In genomic region chr9:111072175-111072574, GRCm38 (mm10) we compare ENCODE assay signal across 8 mouse cellular contexts. TPM values are rescaled to one million over a fixed set of nuclear protein-coding genes. Genes with fewer than 3 reads are reported as not detected.
DNase-seq lines count a peak whose midpoint lies in the region; ATAC-seq and TF ChIP-seq lines count a peak whose summit lies in the region.

No protein-coding gene starts in this region.

- ATAC-seq in liver, embryonic 14.5 days (ENCODE audit: insufficient read depth), result no peak

- no peaks in the 10 kb centered on the region for H3K4me1 ChIP-seq in liver, embryonic 14.5 days (replicated peaks; ENCODE audit: control insufficient read depth in 2 of 2, insufficient read depth in 2 of 2, low read length in 1 of 2)
- H3K4me1 ChIP-seq in forebrain, embryonic 10.5 days, result peaks cover 5% of the 10 kb centered on the region; the same call in 1 of the 2 replicates

- 36% methylated on average over 7 of the region's 7 CpGs for WGBS in liver, embryonic 14.5 days (ENCODE audit: insufficient replicate concordance)
- 77% methylated on average over 7 of the region's 7 CpGs for WGBS in forebrain, embryonic 10.5 days

- H3K4me3 ChIP-seq in liver, embryonic 14.5 days (ENCODE audit: insufficient read depth in 1 of 2, low read depth in 2 of 2, low read length in 2 of 2), result no peak overlapping the region
- no peak overlapping the region for H3K4me3 ChIP-seq in forebrain, embryonic 10.5 days

- no peak overlapping the region for H3K9ac ChIP-seq in liver, embryonic 14.5 days (replicated peaks)

- TF ChIP-seq EP300 in liver, embryonic 14.5 days (IDR thresholded peaks at IDR 0.05; ENCODE audit: low read depth), result no peak

- TF ChIP-seq CTCF in liver, embryonic 14.5 days (IDR thresholded peaks at IDR 0.05; ENCODE audit: low read depth), result peak; percentile 71

- no peaks in the 10 kb centered on the region for H3K9me3 ChIP-seq in liver, embryonic 14.5 days (ENCODE audit: control insufficient read depth, low read length)
- peaks cover 6% of the 10 kb centered on the region for H3K9me3 ChIP-seq in forebrain, embryonic 10.5 days

- peak; percentile 40 for DNase-seq in embryo, embryonic 10 days (ENCODE audit: low spot score)
- no peak for DNase-seq in embryo, embryonic 9.5 days (ENCODE audit: extremely low spot score)
- peak; percentile 29 for DNase-seq in ovary, postnatal 14 days (ENCODE audit: low spot score)
- DNase-seq in ovary, adult 18-20 months (ENCODE audit: low spot score), result no peak
- DNase-seq in forelimb bud, embryonic 11.5 days (ENCODE audit: low read depth, low spot score), result peak; percentile 24
- no peak for DNase-seq in liver, embryonic 14.5 days (ENCODE audit: low read depth in 3 of 3, low spot score in 3 of 3)
- DNase-seq in forebrain, embryonic 10.5 days (ENCODE audit: extremely low spot score, low spot score), result no peak
- no peak for DNase-seq in cerebellum, adult 8-10 months

- H3K27ac ChIP-seq in liver, embryonic 14.5 days, result no peak overlapping the region
- H3K27ac ChIP-seq in forebrain, embryonic 10.5 days, result no peak overlapping the region

- H3K27me3 ChIP-seq in liver, embryonic 14.5 days (ENCODE audit: control insufficient read depth, insufficient read depth, low read length), result no peaks in the 10 kb centered on the region; the same call in 1 of the 2 replicates
- no peaks in the 10 kb centered on the region for H3K27me3 ChIP-seq in forebrain, embryonic 10.5 days (ENCODE audit: poor library complexity, severe bottlenecking)

- no peaks in the 10 kb centered on the region for H3K36me3 ChIP-seq in liver, embryonic 14.5 days (replicated peaks; ENCODE audit: control insufficient read depth, insufficient read depth, low read depth)
- H3K36me3 ChIP-seq in forebrain, embryonic 10.5 days (replicated peaks), result no peaks in the 10 kb centered on the region

- H3K4me2 ChIP-seq in liver, embryonic 14.5 days (ENCODE audit: low read depth), result no peak overlapping the region

RNA-seq across cellular contexts. Expression of gene Ccrl2, which starts 14.9 kb away (rescaled TPM):
- polyA plus RNA-seq in liver, embryonic 14.5 days (2012; rRNA removed), result 7.2 and 8.8 TPM in 2 replicates
- polyA plus RNA-seq in liver, embryonic 14.5 days (2014; fragmentation: Nextera tagmentation; extraction: Ambion mirVana), result 14.3 and 16.6 TPM in 2 replicates
- polyA plus RNA-seq in forebrain, embryonic 10.5 days (2016; fragmentation: Nextera tagmentation; extraction: Ambion mirVana), result 0.74 TPM in 2 replicates

RNA-seq across cellular contexts. Expression of gene Lrrfip2, which starts 45.2 kb away (rescaled TPM):
- 6.3 and 13.6 TPM in 2 replicates for polyA plus RNA-seq in liver, embryonic 14.5 days (2012; rRNA removed)
- polyA plus RNA-seq in liver, embryonic 14.5 days (2014; fragmentation: Nextera tagmentation; extraction: Ambion mirVana), result 15.0 and 17.8 TPM in 2 replicates
- polyA plus RNA-seq in forebrain, embryonic 10.5 days (2016; fragmentation: Nextera tagmentation; extraction: Ambion mirVana), result 41.8 and 42.1 TPM in 2 replicates

RNA-seq across cellular contexts. Expression of gene Ltf, which starts 53.1 kb away (rescaled TPM):
- 4.9 and 7.4 TPM in 2 replicates for polyA plus RNA-seq in liver, embryonic 14.5 days (2012; rRNA removed)
- polyA plus RNA-seq in liver, embryonic 14.5 days (2014; fragmentation: Nextera tagmentation; extraction: Ambion mirVana), result 24.5 and 29.8 TPM in 2 replicates
- polyA plus RNA-seq in forebrain, embryonic 10.5 days (2016; fragmentation: Nextera tagmentation; extraction: Ambion mirVana), result not detected in 2 replicates

Comparison
In these comparisons a context has a peak if more than half of its experiments do, and no peak if none do; other contexts are left out.
1. DNase-seq: peak in embryo, embryonic 10 days (single experiment), ovary, postnatal 14 days (single experiment) and forelimb bud, embryonic 11.5 days (single experiment); none in embryo, embryonic 9.5 days (single experiment), ovary, adult 18-20 months (single experiment), liver, embryonic 14.5 days (0 of 3), forebrain, embryonic 10.5 days (single experiment) and cerebellum, adult 8-10 months (single experiment).